Mouse (Mus musculus) heart, postnatal 0 days (tissue): ENCODE data around the gene Mnt. TPM values are rescaled to one million over a fixed set of nuclear protein-coding genes. Genes with fewer than 3 reads are reported as not detected.

Experiments
- ATAC-seq: fragments of 200-750 bp; cut with Nextera tagmentation; 2 replicates; pipeline ENCODE4 v1.8.0; 2017; ENCODE audit warnings: low read depth, moderate number of reproducible peaks, moderate library complexity; ENCODE audit not compliant: insufficient read depth
- DNase-seq: peaks from one replicate; pipeline ENCODE4 v3.0.0-alpha.2; 2016; ENCODE audit warnings: low spot score
- H3K27ac ChIP-seq: fragments of 300-500 bp; sonication (generic); 2 replicates; pipeline ENCODE4 v1.5.1; 2014; ENCODE audit warnings: low read depth, mild to moderate bottlenecking
- H3K27me3 ChIP-seq: fragments of 300-500 bp; sonication (generic); 2 replicates; pipeline ENCODE4 v1.6.1; 2014; ENCODE audit warnings: low read length, mixed read lengths; ENCODE audit not compliant: control insufficient read depth, insufficient read depth
- H3K36me3 ChIP-seq: fragments of 300-500 bp; sonication (generic); replicated peaks from 2 replicates; pipeline ENCODE4 v1.6.1; 2014; ENCODE audit warnings: low read length, mixed read lengths; ENCODE audit not compliant: control insufficient read depth, insufficient read depth
- H3K4me1 ChIP-seq: fragments of 300-500 bp; sonication (generic); 2 replicates; pipeline ENCODE4 v1.6.1; 2014; ENCODE audit warnings: antibody characterized with exemption; ENCODE audit not compliant: control insufficient read depth, insufficient read depth
- H3K4me2 ChIP-seq: fragments of 300-500 bp; sonication (generic); 2 replicates; pipeline ENCODE4 v1.6.1; 2014; ENCODE audit warnings: low read depth, mild to moderate bottlenecking, low read length, moderate library complexity
- H3K4me3 ChIP-seq: fragments of 300-500 bp; sonication (generic); 2 replicates; pipeline ENCODE4 v1.5.1; 2014; ENCODE audit warnings: low read depth, low read length
- H3K9ac ChIP-seq: fragments of 300-500 bp; sonication (generic); replicated peaks from 2 replicates; pipeline ENCODE4 v1.6.1; 2014; ENCODE audit warnings: low read depth, low read length, mixed read lengths
- H3K9me3 ChIP-seq: fragments of 300-500 bp; sonication (generic); replicated peaks from 2 replicates; pipeline ENCODE4 v1.6.1; 2016; ENCODE audit warnings: low read length; ENCODE audit not compliant: control insufficient read depth
- CTCF ChIP-seq: IDR thresholded peaks from 2 replicates; pipeline ENCODE4 v1.5.1; 2016; ENCODE audit warnings: antibody characterized with exemption, control low read depth, low read depth
- EP300 ChIP-seq: IDR thresholded peaks from 2 replicates; pipeline ENCODE4 v1.6.1; 2016; ENCODE audit warnings: antibody characterized with exemption, low read depth
- WGBS: fragments of 180-500 bp; shearing (Covaris S2); extraction: QIAGEN DNeasy Blood & Tissue Kit; methylation state at CpG from one replicate; pipeline ENCODE4 v1.1.7; 2014; 5-methylcytosine and 5-hydroxymethylcytosine counted together
- polyA plus RNA-seq: library from polyadenylated mRNA; unstranded; fragments of >200 nt; fragmentation: Nextera tagmentation; extraction: Ambion mirVana; gene quantifications from 2 replicates; pipeline ENCODE4 v1.2.1, GENCODE M21; 2015
- total RNA-seq: library from RNA; depleted of rRNA; stranded (reverse); fragments of >200 nt; gene quantifications from 2 replicates; pipeline ENCODE4 v1.2.3, GENCODE M21; 2014; ENCODE audit warnings: low replicate concordance

Mnt gene
- total and polyA plus RNA-seq, 2 experiments from 2014 or later, result 1.8 to 9.0 TPM

- Histone ChIP-seq H3K9me3 (peaks cover 3% of the 10 kb centered on the region; the same call in 1 of the 2 replicates), H3K27ac (peak overlapping the region; percentile 35), H3K4me2 (no peak overlapping the region), H3K27me3 (no peaks in the 10 kb centered on the region), H3K4me1 (peaks cover 36% of the 10 kb centered on the region), H3K9ac (no peak overlapping the region), H3K4me3 (no peak overlapping the region), H3K36me3 (peaks cover 18% of the 10 kb centered on the region)
- no peak for TF ChIP-seq EP300
- no peak for TF ChIP-seq CTCF
- no peak for ATAC-seq
- DNase-seq, result no peak
- 55% methylated on average over 2 of the region's 2 CpGs for WGBS
These were observed 12.7 kb downstream of the Mnt start for GRCm38 (mm10) chr11:74843435-74843714.

- no peaks in the 10 kb centered on the region for H3K27me3 ChIP-seq
- no peak overlapping the region for H3K4me3 ChIP-seq
- WGBS, result 62% methylated on average over 5 of the region's 5 CpGs
- TF ChIP-seq EP300, result no peak
- no peak for TF ChIP-seq CTCF
- H3K36me3 ChIP-seq, result peaks cover 18% of the 10 kb centered on the region
- peaks cover 3% of the 10 kb centered on the region; the same call in 1 of the 2 replicates for H3K9me3 ChIP-seq
- peak overlapping the region; percentile 35 for H3K27ac ChIP-seq
- peaks cover 39% of the 10 kb centered on the region for H3K4me1 ChIP-seq
- no peak overlapping the region for H3K4me2 ChIP-seq
- ATAC-seq, result no peak
- H3K9ac ChIP-seq, result no peak overlapping the region
- DNase-seq, result no peak
These were observed 13.0 kb downstream of the Mnt start for GRCm38 (mm10) chr11:74843761-74844160.

- H3K4me2 ChIP-seq, result no peak overlapping the region
- peaks cover 30% of the 10 kb centered on the region for H3K4me1 ChIP-seq
- DNase-seq (no peak), ATAC-seq (no peak)
- no peak overlapping the region for H3K27ac ChIP-seq
- H3K4me3 ChIP-seq, result no peak overlapping the region
- no peaks in the 10 kb centered on the region for H3K27me3 ChIP-seq
- 69% methylated on average over 3 of the region's 3 CpGs for WGBS
- H3K9me3 ChIP-seq, result peaks cover 3% of the 10 kb centered on the region; the same call in 1 of the 2 replicates
- peaks cover 14% of the 10 kb centered on the region for H3K36me3 ChIP-seq
- TF ChIP-seq CTCF (peak; percentile 31; the same call in 1 of the 2 replicates), EP300 (no peak)
- no peak overlapping the region for H3K9ac ChIP-seq
These were observed 15.1 kb downstream of the Mnt start for GRCm38 (mm10) chr11:74845784-74846183.

DNA sequence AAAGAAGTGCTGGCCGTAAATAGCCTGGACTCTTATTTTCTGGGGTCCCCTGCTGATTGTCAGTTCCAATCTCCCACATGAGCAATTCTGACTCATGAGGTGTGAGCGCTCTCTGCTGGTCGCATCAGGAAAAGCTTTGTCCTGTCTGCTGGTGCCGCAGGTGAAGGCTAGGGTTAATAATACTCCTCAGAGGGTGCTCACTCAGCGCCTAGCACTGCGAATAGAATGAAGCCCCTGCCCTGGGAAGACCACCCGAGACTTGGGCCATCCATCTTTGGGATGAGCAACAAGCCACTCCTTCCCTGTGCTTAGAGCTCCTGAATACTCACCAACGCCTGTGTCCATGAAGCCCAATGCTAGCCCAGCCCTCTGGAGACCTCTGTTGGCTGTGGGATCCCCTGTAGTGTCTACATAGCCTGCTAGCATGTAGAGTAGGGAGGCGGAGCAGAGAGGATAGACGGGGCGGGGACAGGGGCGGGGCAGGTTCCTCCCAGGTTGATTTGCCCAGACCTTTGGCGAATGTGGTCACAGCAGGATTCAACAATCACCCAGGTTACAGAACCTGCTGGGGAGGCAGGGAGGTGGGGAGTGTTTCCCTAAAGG, 17.3 kb downstream of the Mnt start:
- Histone ChIP-seq H3K4me1 (peaks cover 16% of the 10 kb centered on the region), H3K9ac (no peak overlapping the region; the same call in 1 of the 2 replicates)
- ATAC-seq, result peak; percentile 79

GRCm38 (mm10) chr11:74850998-74851661, 20.4 kb downstream of the Mnt start:
- H3K27me3 ChIP-seq, result no peaks in the 10 kb centered on the region
- H3K9ac ChIP-seq, result no peak overlapping the region
- no peak for TF ChIP-seq EP300
- no peak for TF ChIP-seq CTCF
- no peaks in the 10 kb centered on the region for H3K9me3 ChIP-seq
- DNase-seq (no peak), ATAC-seq (no peak)
- H3K4me2 ChIP-seq, result no peak overlapping the region
- no peak overlapping the region for H3K27ac ChIP-seq
- WGBS, result 71% methylated on average over 14 of the region's 14 CpGs
- H3K4me3 ChIP-seq, result no peak overlapping the region
- H3K4me1 ChIP-seq, result peaks cover 10% of the 10 kb centered on the region; the same call in 1 of the 2 replicates
- H3K36me3 ChIP-seq, result no peaks in the 10 kb centered on the region; the same call in none of the 2 replicates

More for the DNA sequence above, 17.3 kb downstream of the Mnt start:
- Histone ChIP-seq H3K27ac (peak overlapping the region; percentile 73), H3K4me2 (no peak overlapping the region), H3K36me3 (peaks cover 5% of the 10 kb centered on the region), H3K4me3 (no peak overlapping the region), H3K9me3 (peaks cover 3% of the 10 kb centered on the region; the same call in 1 of the 2 replicates), H3K27me3 (no peaks in the 10 kb centered on the region)
- no peak for TF ChIP-seq EP300
- TF ChIP-seq CTCF, result peak; percentile 87
- peak; percentile 77 for DNase-seq
- 6% methylated on average over 13 of the region's 13 CpGs for WGBS

DNA sequence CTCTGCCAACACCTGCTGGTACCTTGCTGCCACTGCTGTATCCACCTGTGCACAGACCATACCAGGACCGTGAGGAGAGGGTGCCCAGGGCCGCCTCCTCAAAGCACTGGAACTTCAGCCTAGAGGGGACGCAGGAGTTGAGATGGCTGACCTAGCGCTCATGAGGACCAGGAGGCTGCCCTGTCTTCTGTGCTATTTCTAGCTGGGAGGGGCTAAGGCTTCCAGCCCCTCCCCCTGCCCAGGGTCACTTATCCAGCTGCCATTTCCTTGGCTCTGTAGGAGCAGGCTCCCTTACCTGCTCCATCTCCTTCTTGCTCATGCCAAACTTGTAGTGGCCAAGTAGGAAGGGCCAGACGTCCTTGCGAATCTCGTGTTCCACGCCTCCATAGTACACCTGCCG, 27.0 kb downstream of the Mnt start:
- Histone ChIP-seq H3K9ac (no peak overlapping the region), H3K4me3 (no peak overlapping the region), H3K27me3 (no peaks in the 10 kb centered on the region), H3K9me3 (no peaks in the 10 kb centered on the region), H3K27ac (no peak overlapping the region), H3K36me3 (no peaks in the 10 kb centered on the region; the same call in 1 of the 2 replicates), H3K4me1 (no peaks in the 10 kb centered on the region), H3K4me2 (no peak overlapping the region)
- ATAC-seq (no peak), DNase-seq (no peak)
- 84% methylated on average over 9 of the region's 9 CpGs for WGBS
- TF ChIP-seq CTCF (no peak), EP300 (no peak)
